Mouse (Mus musculus) brain, embryonic 14.5 days (tissue): ENCODE measurements around the gene Eif1b.

Experiments
- CTCF ChIP-seq: fragments of 200-500 bp; IDR thresholded peaks from 2 replicates; pipeline ENCODE4 v1.5.1; 2012; ENCODE audit warnings: inconsistent platforms, mild to moderate bottlenecking, moderate library complexity, borderline replicate concordance; ENCODE audit not compliant: insufficient read depth, insufficient read length; ENCODE audit errors: extremely low read depth
- POLR2A ChIP-seq: fragments of 200-500 bp; IDR thresholded peaks from 2 replicates; pipeline ENCODE4 v1.6.1; 2012; ENCODE audit warnings: mild to moderate bottlenecking, inconsistent platforms, borderline replicate concordance; ENCODE audit not compliant: poor library complexity, insufficient read depth, insufficient read length, severe bottlenecking; ENCODE audit errors: extremely low read depth

- TF ChIP-seq CTCF (no peak), POLR2A (no peak)
Measured at GRCm38 (mm10) chr9:120532691-120533090, 40.7 kb downstream of the Eif1b start.
